Mouse (Mus musculus) spleen, embryonic (tissue): ENCODE results near the gene Hpdl.
"Not testable (repeated sequence)": the region's sequence is repeated elsewhere in the genome, so short reads cannot be mapped to it uniquely, and the experiment has no call there.

Source experiments
- CTCF ChIA-PET: fragments of 350-600 bp; sonication (Branson Sonifier 250); formaldehyde crosslinking; loops from one replicate; lab custom pipeline; 2022; lab: Charles Lee

Hpdl gene

GRCm38 (mm10) chr4:116821694-116822016, at the start of gene Hpdl:
Gene Hpdl (minus strand): TSS chr4:116821707.
- CTCF ChIA-PET, result no interaction called here

- CTCF ChIA-PET, result no interaction called here
Measured at GRCm38 (mm10) chr4:116869898-116870297, 48.4 kb upstream of the Hpdl start.

GRCm38 (mm10) chr4:116862023-116862422, 40.5 kb upstream of the Hpdl start:
- CTCF ChIA-PET, result interaction anchor here (0.7 kb wide), 1 partner anchor 72 kb away, joined by 5 read pairs; no protein-coding TSS in a partner anchor

- CTCF ChIA-PET, result no interaction called here
Measured at GRCm38 (mm10) chr4:116859711-116860110, 38.2 kb upstream of the Hpdl start.

- CTCF ChIA-PET, result no interaction called here
Measured at GRCm38 (mm10) chr4:116857203-116857602, 35.7 kb upstream of the Hpdl start.

- CTCF ChIA-PET, result no interaction called here
Measured at GRCm38 (mm10) chr4:116854286-116854685, 32.8 kb upstream of the Hpdl start.

- CTCF ChIA-PET, result no interaction called here
Measured at GRCm38 (mm10) chr4:116849901-116850300, 28.4 kb upstream of the Hpdl start.

- CTCF ChIA-PET, result no interaction called here
Measured at GRCm38 (mm10) chr4:116844324-116844723, 22.8 kb upstream of the Hpdl start.

GRCm38 (mm10) chr4:116840841-116841240, 19.3 kb upstream of the Hpdl start:
- CTCF ChIA-PET, result interaction anchor here (0.6 kb wide), 1 partner anchor 991 kb away, joined by 4 read pairs; no protein-coding TSS in a partner anchor

- CTCF ChIA-PET, result not testable (repeated sequence)
Measured at GRCm38 (mm10) chr4:116840096-116840495, 18.6 kb upstream of the Hpdl start.

GRCm38 (mm10) chr4:116838999-116839398, 17.5 kb upstream of the Hpdl start:
- CTCF ChIA-PET, result no interaction called here

- CTCF ChIA-PET, result no interaction called here
Measured at GRCm38 (mm10) chr4:116830070-116830368, 8.5 kb upstream of the Hpdl start.

GRCm38 (mm10) chr4:116829364-116830069, 8.0 kb upstream of the Hpdl start:
- CTCF ChIA-PET, result no interaction called here

- CTCF ChIA-PET, result interaction anchor here (0.5 to 1.2 kb wide), 4 partner anchors 100 to 1086 kb away, joined by 3 to 5 read pairs (median 4); no protein-coding TSS in a partner anchor
Measured at GRCm38 (mm10) chr4:116827819-116828218, 6.3 kb upstream of the Hpdl start.

- CTCF ChIA-PET, result no interaction called here
Measured at GRCm38 (mm10) chr4:116824541-116825004, 3.1 kb upstream of the Hpdl start.

- CTCF ChIA-PET, result no interaction called here
Measured at GRCm38 (mm10) chr4:116820902-116821693, 409 bp downstream of the Hpdl start.

GRCm38 (mm10) chr4:116819968-116820901, 1.3 kb downstream of the Hpdl start:
- CTCF ChIA-PET, result no interaction called here

- CTCF ChIA-PET, result interaction anchor here (0.5 kb wide), 1 partner anchor 30 kb away, joined by 5 read pairs; no protein-coding TSS in a partner anchor
Measured at GRCm38 (mm10) chr4:116817486-116817885, 4.0 kb downstream of the Hpdl start.

GRCm38 (mm10) chr4:116815276-116815675, 6.2 kb downstream of the Hpdl start:
- CTCF ChIA-PET, result no interaction called here

GRCm38 (mm10) chr4:116811012-116811411, 10.5 kb downstream of the Hpdl start:
- CTCF ChIA-PET, result interaction anchor here (0.7 kb wide), 1 partner anchor 85 kb away, joined by 4 read pairs; no protein-coding TSS in a partner anchor
